Mouse (Mus musculus) liver, embryonic 15.5 days (tissue): Measurements from ENCODE around the gene Myo1a. TPM values are rescaled to one million over a fixed set of nuclear protein-coding genes. Genes with fewer than 3 reads are reported as not detected.

Source experiments
- ATAC-seq: fragments of 200-750 bp; cut with Nextera tagmentation; 2 replicates; pipeline ENCODE4 v1.8.0; 2017; ENCODE audit warnings: moderate number of reproducible peaks, mild to moderate bottlenecking, moderate library complexity; ENCODE audit not compliant: insufficient read depth
- H3K27ac ChIP-seq: fragments of 300-500 bp; sonication (generic); replicated peaks from 2 replicates; pipeline ENCODE4 v1.5.1; 2015; ENCODE audit warnings: mild to moderate bottlenecking, inconsistent platforms
- H3K27me3 ChIP-seq: fragments of 300-500 bp; sonication (generic); 2 replicates; pipeline ENCODE4 v1.6.1; 2015; ENCODE audit warnings: mild to moderate bottlenecking, inconsistent platforms
- H3K36me3 ChIP-seq: fragments of 300-500 bp; sonication (generic); replicated peaks from 2 replicates; pipeline ENCODE4 v1.6.1; 2015; ENCODE audit warnings: moderate library complexity, mild to moderate bottlenecking, inconsistent platforms
- H3K4me1 ChIP-seq: fragments of 300-500 bp; sonication (generic); replicated peaks from 2 replicates; pipeline ENCODE4 v1.6.1; 2015; ENCODE audit warnings: inconsistent platforms
- H3K4me2 ChIP-seq: fragments of 300-500 bp; sonication (generic); 2 replicates; pipeline ENCODE4 v1.6.1; 2015; ENCODE audit warnings: moderate library complexity, mild to moderate bottlenecking, inconsistent platforms
- H3K4me3 ChIP-seq: fragments of 300-500 bp; sonication (generic); replicated peaks from 2 replicates; pipeline ENCODE4 v1.5.1; 2015; ENCODE audit warnings: mild to moderate bottlenecking, inconsistent platforms
- H3K9ac ChIP-seq: fragments of 300-500 bp; sonication (generic); 2 replicates; pipeline ENCODE4 v1.6.1; 2015; ENCODE audit warnings: moderate library complexity, mild to moderate bottlenecking, inconsistent platforms
- H3K9me3 ChIP-seq: fragments of 300-500 bp; sonication (generic); replicated peaks from 2 replicates; pipeline ENCODE4 v1.6.1; 2016; ENCODE audit warnings: inconsistent platforms
- WGBS: fragments of 180-500 bp; shearing (Covaris S2); methylation state at CpG from one replicate; pipeline ENCODE4 v1.1.7; 2015; ENCODE audit warnings: mixed read lengths; ENCODE audit not compliant: insufficient replicate concordance; 5-methylcytosine and 5-hydroxymethylcytosine counted together
- polyA plus RNA-seq: library from polyadenylated mRNA; unstranded; fragments of >200 nt; fragmentation: Nextera tagmentation; extraction: Ambion mirVana; gene quantifications from 2 replicates; pipeline ENCODE4 v1.2.1, GENCODE M21; 2015

The Myo1a gene
- polyA plus RNA-seq, 1 experiment from 2014 or later = 0.08 TPM

GRCm38 (mm10) chr10:127675859-127676398, 29.0 kb upstream of the Myo1a start:
- peak overlapping the region; percentile 72 for H3K4me2 ChIP-seq
- H3K27ac ChIP-seq = peak overlapping the region; percentile 81
- H3K9me3 ChIP-seq = no peaks in the 10 kb centered on the region
- H3K27me3 ChIP-seq = no peaks in the 10 kb centered on the region
- H3K9ac ChIP-seq = peak overlapping the region; percentile 51
- H3K4me3 ChIP-seq = peak overlapping the region; percentile 87
- no peaks in the 10 kb centered on the region for H3K36me3 ChIP-seq
- 44% methylated on average over 5 of the region's 5 CpGs for WGBS
- no peak for ATAC-seq
- H3K4me1 ChIP-seq = peaks cover 42% of the 10 kb centered on the region

- no peaks in the 10 kb centered on the region for H3K9me3 ChIP-seq
- under 1% methylated on average over 71 of the region's 71 CpGs for WGBS
- peak overlapping the region; percentile 87 for H3K4me3 ChIP-seq
- H3K4me1 ChIP-seq = peaks cover 42% of the 10 kb centered on the region
- ATAC-seq = peak; percentile 93
- H3K27ac ChIP-seq = peak overlapping the region; percentile 88
- H3K9ac ChIP-seq = peak overlapping the region; percentile 77
- H3K36me3 ChIP-seq = no peaks in the 10 kb centered on the region
- H3K4me2 ChIP-seq = peak overlapping the region; percentile 96
- no peaks in the 10 kb centered on the region for H3K27me3 ChIP-seq
Measured at GRCm38 (mm10) chr10:127676691-127677548, 28.1 kb upstream of the Myo1a start.

- ATAC-seq = no peak
Measured at GRCm38 (mm10) chr10:127677591-127678336, 27.2 kb upstream of the Myo1a start.

GRCm38 (mm10) chr10:127679208-127679607, 25.8 kb upstream of the Myo1a start:
- ATAC-seq = no peak
- H3K36me3 ChIP-seq = 0 out of 2 replicates have a peak, but pooled peaks cover 3% of the 10 kb centered on the region
- no peaks in the 10 kb centered on the region for H3K27me3 ChIP-seq
- no peak overlapping the region for H3K4me2 ChIP-seq
- no peaks in the 10 kb centered on the region for H3K9me3 ChIP-seq
- no peak overlapping the region for H3K9ac ChIP-seq
- H3K27ac ChIP-seq = no peak overlapping the region
- H3K4me1 ChIP-seq = peaks cover 43% of the 10 kb centered on the region
- H3K4me3 ChIP-seq = no peak overlapping the region
- 83% methylated on average over 1 of the region's 1 CpGs for WGBS

More at GRCm38 (mm10) chr10:127677591-127678336, 27.2 kb upstream of the Myo1a start:
- Histone ChIP-seq H3K9ac (peak overlapping the region; percentile 77), H3K9me3 (no peaks in the 10 kb centered on the region), H3K27me3 (no peaks in the 10 kb centered on the region), H3K4me2 (peak overlapping the region; percentile 96), H3K4me1 (peaks cover 46% of the 10 kb centered on the region), H3K36me3 (no peaks in the 10 kb centered on the region), H3K27ac (peak overlapping the region; percentile 88), H3K4me3 (peak overlapping the region; percentile 87)
- WGBS = 7% methylated on average over 14 of the region's 14 CpGs

- Histone ChIP-seq H3K27me3 (no peaks in the 10 kb centered on the region), H3K36me3 (0 out of 2 replicates have a peak, but pooled peaks cover 3% of the 10 kb centered on the region), H3K9ac (no peak overlapping the region), H3K4me1 (peaks cover 38% of the 10 kb centered on the region), H3K27ac (no peak overlapping the region), H3K4me3 (no peak overlapping the region), H3K9me3 (no peaks in the 10 kb centered on the region), H3K4me2 (no peak overlapping the region)
- ATAC-seq = no peak
- 76% methylated on average over 3 of the region's 3 CpGs for WGBS
Measured at GRCm38 (mm10) chr10:127679881-127680280, 25.1 kb upstream of the Myo1a start.

- H3K4me3 ChIP-seq = no peak overlapping the region
- no peak overlapping the region for H3K9ac ChIP-seq
- 77% methylated on average over 6 of the region's 6 CpGs for WGBS
- H3K4me1 ChIP-seq = peaks cover 19% of the 10 kb centered on the region
- ATAC-seq = no peak
- 0 out of 2 replicates have a peak, but pooled peaks cover 3% of the 10 kb centered on the region for H3K36me3 ChIP-seq
- no peak overlapping the region for H3K4me2 ChIP-seq
- H3K9me3 ChIP-seq = no peaks in the 10 kb centered on the region
- H3K27ac ChIP-seq = no peak overlapping the region
- no peaks in the 10 kb centered on the region for H3K27me3 ChIP-seq
Measured at GRCm38 (mm10) chr10:127682886-127683285, 22.1 kb upstream of the Myo1a start.

- H3K9ac ChIP-seq = no peak overlapping the region
- no peak for ATAC-seq
- 0% methylated on average over 1 of the region's 1 CpGs for WGBS
Measured at GRCm38 (mm10) chr10:127691053-127691452, 13.9 kb upstream of the Myo1a start.

GRCm38 (mm10) chr10:127694636-127695035, 10.3 kb upstream of the Myo1a start:
- H3K27ac ChIP-seq = no peak overlapping the region
- ATAC-seq = no peak
- WGBS = 48% methylated on average over 2 of the region's 2 CpGs
- no peak overlapping the region for H3K4me2 ChIP-seq
- H3K9me3 ChIP-seq = no peaks in the 10 kb centered on the region
- peaks cover 11% of the 10 kb centered on the region for H3K4me1 ChIP-seq
- no peak overlapping the region for H3K9ac ChIP-seq
- peaks cover 72% of the 10 kb centered on the region for H3K36me3 ChIP-seq
- H3K4me3 ChIP-seq = no peak overlapping the region
- no peaks in the 10 kb centered on the region for H3K27me3 ChIP-seq

More at GRCm38 (mm10) chr10:127691053-127691452, 13.9 kb upstream of the Myo1a start:
- Histone ChIP-seq H3K4me1 (peaks cover 11% of the 10 kb centered on the region), H3K4me3 (no peak overlapping the region), H3K36me3 (peaks cover 60% of the 10 kb centered on the region), H3K9me3 (no peaks in the 10 kb centered on the region), H3K4me2 (no peak overlapping the region), H3K27me3 (no peaks in the 10 kb centered on the region), H3K27ac (no peak overlapping the region)

GRCm38 (mm10) chr10:127695775-127696174, 9.2 kb upstream of the Myo1a start:
- no peak overlapping the region for H3K4me3 ChIP-seq
- H3K4me2 ChIP-seq = no peak overlapping the region
- H3K27ac ChIP-seq = no peak overlapping the region
- H3K36me3 ChIP-seq = peaks cover 64% of the 10 kb centered on the region
- WGBS = 81% methylated on average over 7 of the region's 7 CpGs
- no peaks in the 10 kb centered on the region for H3K9me3 ChIP-seq
- H3K27me3 ChIP-seq = no peaks in the 10 kb centered on the region
- ATAC-seq = no peak
- H3K9ac ChIP-seq = no peak overlapping the region
- H3K4me1 ChIP-seq = peaks cover 11% of the 10 kb centered on the region

GRCm38 (mm10) chr10:127698966-127699365, 6.0 kb upstream of the Myo1a start:
- no peak overlapping the region for H3K27ac ChIP-seq
- no peak overlapping the region for H3K9ac ChIP-seq
- no peaks in the 10 kb centered on the region for H3K27me3 ChIP-seq
- peaks cover 42% of the 10 kb centered on the region for H3K36me3 ChIP-seq
- H3K4me3 ChIP-seq = no peak overlapping the region
- no peaks in the 10 kb centered on the region for H3K9me3 ChIP-seq
- WGBS = 83% methylated on average over 7 of the region's 7 CpGs
- peaks cover 11% of the 10 kb centered on the region for H3K4me1 ChIP-seq
- H3K4me2 ChIP-seq = no peak overlapping the region
- no peak for ATAC-seq

GRCm38 (mm10) chr10:127703299-127703698, 1.7 kb upstream of the Myo1a start:
- no peak overlapping the region for H3K9ac ChIP-seq
- H3K4me1 ChIP-seq = no peaks in the 10 kb centered on the region; the same call in 1 of the 2 replicates
- 0 out of 2 replicates have a peak, but pooled peaks cover 2% of the 10 kb centered on the region for H3K27me3 ChIP-seq
- ATAC-seq = no peak
- no peak overlapping the region for H3K27ac ChIP-seq
- H3K9me3 ChIP-seq = no peaks in the 10 kb centered on the region
- peaks cover 8% of the 10 kb centered on the region for H3K36me3 ChIP-seq
- no peak overlapping the region for H3K4me2 ChIP-seq
- H3K4me3 ChIP-seq = no peak overlapping the region
- 36% methylated on average over 4 of the region's 4 CpGs for WGBS
